Mouse (Mus musculus) limb, embryonic 15.5 days (tissue): Measurements from ENCODE around the gene Syt13. TPM values are rescaled to one million over a fixed set of nuclear protein-coding genes. Genes with fewer than 3 reads are reported as not detected.
A peak's percentile ranks its signal among the peaks of the same experiment; 100 is the strongest.

Experiments used
- ATAC-seq: fragments of 200-750 bp; cut with Nextera tagmentation; 2 replicates; pipeline ENCODE4 v1.8.0; 2017; ENCODE audit warnings: low read depth, moderate TSS enrichment; ENCODE audit not compliant: insufficient number of reproducible peaks, low FRiP score, low TSS enrichment
- H3K27ac ChIP-seq: fragments of 300-500 bp; sonication (generic); 2 replicates; pipeline ENCODE4 v1.5.1; 2015; ENCODE audit warnings: moderate library complexity, mild to moderate bottlenecking, inconsistent platforms
- H3K27me3 ChIP-seq: fragments of 300-500 bp; sonication (generic); 2 replicates; pipeline ENCODE4 v1.6.1; 2015; ENCODE audit warnings: inconsistent platforms
- H3K36me3 ChIP-seq: fragments of 300-500 bp; sonication (generic); 2 replicates; pipeline ENCODE4 v1.6.1; 2015; ENCODE audit warnings: inconsistent platforms
- H3K4me1 ChIP-seq: fragments of 300-500 bp; sonication (generic); 2 replicates; pipeline ENCODE4 v1.6.1; 2015; ENCODE audit warnings: inconsistent platforms
- H3K4me2 ChIP-seq: fragments of 300-500 bp; sonication (generic); 2 replicates; pipeline ENCODE4 v1.6.1; 2015; ENCODE audit warnings: mild to moderate bottlenecking, inconsistent platforms
- H3K4me3 ChIP-seq: fragments of 300-500 bp; sonication (generic); 2 replicates; pipeline ENCODE4 v1.5.1; 2015; ENCODE audit warnings: mild to moderate bottlenecking, inconsistent platforms
- H3K9ac ChIP-seq: fragments of 300-500 bp; sonication (generic); 2 replicates; pipeline ENCODE4 v1.6.1; 2015; ENCODE audit warnings: inconsistent platforms
- H3K9me3 ChIP-seq: fragments of 300-500 bp; sonication (generic); 2 replicates; pipeline ENCODE4 v1.6.1; 2016; ENCODE audit warnings: inconsistent platforms
- WGBS: fragments of 180-500 bp; shearing (Covaris S2); methylation state at CpG from one replicate; pipeline ENCODE4 v1.1.7; 2015; 5-methylcytosine and 5-hydroxymethylcytosine counted together
- polyA plus RNA-seq: library from polyadenylated mRNA; unstranded; fragments of >200 nt; fragmentation: Nextera tagmentation; extraction: Ambion mirVana; gene quantifications from 2 replicates; pipeline ENCODE4 v1.2.1, GENCODE M21; 2015

Gene Syt13
- polyA plus RNA-seq, 1 experiment from 2014 or later: 6.2 TPM

- Histone ChIP-seq H3K9me3 (no peaks in the 10 kb centered on the region), H3K27me3 (no peaks in the 10 kb centered on the region), H3K36me3 (peaks cover 49% of the 10 kb centered on the region), H3K4me2 (no peak overlapping the region), H3K4me3 (no peak overlapping the region), H3K9ac (no peak overlapping the region), H3K4me1 (peaks cover 24% of the 10 kb centered on the region), H3K27ac (no peak overlapping the region)
- no peak for ATAC-seq
- 74% methylated on average over 9 of the region's 9 CpGs for WGBS
Observed at GRCm38 (mm10) chr2:92971069-92971468, 56.2 kb downstream of the Syt13 start.

- Histone ChIP-seq H3K4me3 (no peak overlapping the region), H3K9ac (no peak overlapping the region), H3K4me1 (peaks cover 20% of the 10 kb centered on the region), H3K36me3 (peaks cover 54% of the 10 kb centered on the region), H3K27me3 (no peaks in the 10 kb centered on the region), H3K4me2 (no peak overlapping the region), H3K9me3 (no peaks in the 10 kb centered on the region), H3K27ac (no peak overlapping the region)
- WGBS: 88% methylated on average over 8 of the region's 8 CpGs
- no peak for ATAC-seq
Observed at GRCm38 (mm10) chr2:92971536-92971935, 56.6 kb downstream of the Syt13 start.

DNA sequence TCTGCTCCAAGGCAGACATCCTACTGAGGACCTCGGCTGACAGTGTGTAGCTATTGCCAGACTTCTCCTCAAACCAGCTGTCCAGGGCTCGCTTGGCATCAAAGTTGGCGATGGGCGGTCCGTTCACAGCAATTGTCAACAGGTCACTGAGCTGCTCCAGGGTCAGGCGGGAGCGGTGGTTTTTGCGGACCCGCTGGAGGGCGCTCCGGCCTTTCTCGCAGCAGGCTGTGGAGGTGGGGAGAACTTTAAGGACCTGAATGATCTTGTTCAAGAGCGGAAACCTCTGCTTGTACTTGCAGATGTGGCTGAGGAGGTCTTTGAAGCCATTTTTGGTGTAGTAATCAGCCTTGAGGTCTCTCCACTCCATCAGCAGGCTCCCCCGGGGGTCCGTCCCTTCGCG lies 57.2 kb downstream of the Syt13 start:
- Histone ChIP-seq H3K9me3 (no peaks in the 10 kb centered on the region), H3K4me2 (no peak overlapping the region), H3K27me3 (no peaks in the 10 kb centered on the region), H3K27ac (no peak overlapping the region), H3K4me3 (no peak overlapping the region), H3K9ac (no peak overlapping the region), H3K36me3 (peaks cover 59% of the 10 kb centered on the region), H3K4me1 (peaks cover 15% of the 10 kb centered on the region)
- ATAC-seq: no peak
- WGBS: 89% methylated on average over 17 of the region's 17 CpGs

GRCm38 (mm10) chr2:92973646-92974045 lies 58.7 kb downstream of the Syt13 start:
- WGBS: 92% methylated on average over 20 of the region's 20 CpGs
- peaks cover 70% of the 10 kb centered on the region for H3K36me3 ChIP-seq

GRCm38 (mm10) chr2:92975031-92975790 lies 60.3 kb downstream of the Syt13 start:
- Histone ChIP-seq H3K27ac (no peak overlapping the region), H3K4me3 (no peak overlapping the region), H3K36me3 (peaks cover 79% of the 10 kb centered on the region), H3K4me1 (no peaks in the 10 kb centered on the region), H3K9me3 (no peaks in the 10 kb centered on the region), H3K4me2 (no peak overlapping the region), H3K9ac (no peak overlapping the region), H3K27me3 (no peaks in the 10 kb centered on the region)
- ATAC-seq: no peak
- 78% methylated on average over 14 of the region's 14 CpGs for WGBS

More at GRCm38 (mm10) chr2:92973646-92974045, 58.7 kb downstream of the Syt13 start:
- no peak overlapping the region for H3K27ac ChIP-seq
- no peaks in the 10 kb centered on the region for H3K27me3 ChIP-seq
- no peak for ATAC-seq
- no peaks in the 10 kb centered on the region for H3K4me1 ChIP-seq
- no peak overlapping the region for H3K9ac ChIP-seq
- no peak overlapping the region for H3K4me2 ChIP-seq
- no peak overlapping the region for H3K4me3 ChIP-seq
- H3K9me3 ChIP-seq: no peaks in the 10 kb centered on the region

DNA sequence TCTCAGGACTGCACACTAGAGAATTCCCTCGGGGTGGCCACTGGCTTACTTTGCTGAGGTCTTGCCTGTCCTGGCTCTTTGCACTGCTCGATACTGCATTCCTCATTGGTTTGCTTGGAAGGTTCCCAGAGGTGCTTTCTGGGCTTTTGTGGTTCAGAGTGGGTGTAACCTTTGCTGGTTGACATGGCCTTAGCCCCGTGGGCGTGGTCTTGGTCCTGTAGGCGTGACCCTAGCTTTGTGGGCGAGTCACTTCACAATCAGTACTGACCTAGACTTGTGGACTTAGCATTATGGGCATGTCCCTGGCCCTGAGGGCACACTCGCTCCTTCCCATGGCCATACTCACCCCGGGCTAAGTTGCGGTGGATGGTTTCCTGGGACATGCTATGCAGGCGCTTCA lies 65.3 kb downstream of the Syt13 start:
- Histone ChIP-seq H3K27me3 (no peaks in the 10 kb centered on the region), H3K9me3 (no peaks in the 10 kb centered on the region), H3K4me2 (no peak overlapping the region), H3K9ac (no peak overlapping the region), H3K27ac (no peak overlapping the region), H3K36me3 (peaks cover 66% of the 10 kb centered on the region), H3K4me3 (no peak overlapping the region), H3K4me1 (0 out of 2 replicates have a peak, but pooled peaks cover 7% of the 10 kb centered on the region)
- WGBS: 89% methylated on average over 10 of the region's 10 CpGs
- no peak for ATAC-seq

GRCm38 (mm10) chr2:92982591-92983272 lies 67.8 kb downstream of the Syt13 start:
- Histone ChIP-seq H3K4me3 (no peak overlapping the region), H3K4me1 (peaks cover 15% of the 10 kb centered on the region), H3K36me3 (peaks cover 60% of the 10 kb centered on the region), H3K9ac (no peak overlapping the region), H3K27me3 (no peaks in the 10 kb centered on the region), H3K27ac (0 out of 2 replicates have a peak overlapping the region, but pooled peaks have one; percentile 0), H3K9me3 (no peaks in the 10 kb centered on the region), H3K4me2 (no peak overlapping the region)
- WGBS: 50% methylated on average over 8 of the region's 8 CpGs
- no peak for ATAC-seq

DNA sequence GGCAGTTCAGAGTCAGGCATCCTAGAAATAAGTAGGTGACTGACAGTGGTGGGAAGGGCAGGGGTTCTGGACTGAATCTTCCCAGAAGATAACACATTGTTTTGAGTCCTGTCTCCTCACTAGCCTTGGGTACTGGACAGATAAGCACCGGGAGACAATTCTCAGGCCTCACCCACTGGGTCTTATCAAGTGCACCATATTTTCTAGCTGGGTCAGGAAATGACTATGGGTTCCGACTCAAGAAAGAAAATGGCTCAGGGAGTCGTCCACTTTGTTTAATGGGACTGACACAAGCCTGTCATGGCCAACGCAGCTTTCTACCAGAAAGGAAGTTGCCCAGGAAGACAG lies 68.3 kb downstream of the Syt13 start:
- Histone ChIP-seq H3K4me2 (no peak overlapping the region), H3K4me1 (peaks cover 21% of the 10 kb centered on the region), H3K4me3 (no peak overlapping the region), H3K27me3 (no peaks in the 10 kb centered on the region), H3K9ac (no peak overlapping the region), H3K27ac (0 out of 2 replicates have a peak overlapping the region, but pooled peaks have one; percentile 0), H3K36me3 (peaks cover 59% of the 10 kb centered on the region), H3K9me3 (no peaks in the 10 kb centered on the region)
- no peak for ATAC-seq
- WGBS: 75% methylated on average over 4 of the region's 4 CpGs

GRCm38 (mm10) chr2:92984321-92985108 lies 69.6 kb downstream of the Syt13 start:
- H3K27me3 ChIP-seq: no peaks in the 10 kb centered on the region
- no peak for ATAC-seq
- H3K4me1 ChIP-seq: peaks cover 33% of the 10 kb centered on the region
- H3K4me3 ChIP-seq: no peak overlapping the region
- no peak overlapping the region for H3K4me2 ChIP-seq
- peaks cover 51% of the 10 kb centered on the region for H3K36me3 ChIP-seq
- no peak overlapping the region for H3K9ac ChIP-seq
- WGBS: 81% methylated on average over 7 of the region's 7 CpGs
- H3K9me3 ChIP-seq: no peaks in the 10 kb centered on the region
- no peak overlapping the region for H3K27ac ChIP-seq

- no peaks in the 10 kb centered on the region for H3K27me3 ChIP-seq
- whole genome bisulfite sequencing: 96% methylated on average over 2 of the region's 2 CpGs
- H3K4me2 ChIP-seq: no peak overlapping the region
- ATAC-seq: no peak
- peaks cover 33% of the 10 kb centered on the region for H3K4me1 ChIP-seq
- H3K9ac ChIP-seq: no peak overlapping the region
- no peak overlapping the region for H3K4me3 ChIP-seq
- no peak overlapping the region for H3K27ac ChIP-seq
- H3K36me3 ChIP-seq: peaks cover 48% of the 10 kb centered on the region
- H3K9me3 ChIP-seq: no peaks in the 10 kb centered on the region
Observed at GRCm38 (mm10) chr2:92985171-92985570, 70.3 kb downstream of the Syt13 start.

GRCm38 (mm10) chr2:92985600-92985999 lies 70.7 kb downstream of the Syt13 start:
- peaks cover 33% of the 10 kb centered on the region for H3K4me1 ChIP-seq
- no peak overlapping the region for H3K9ac ChIP-seq
- H3K36me3 ChIP-seq: peaks cover 43% of the 10 kb centered on the region
- no peak for ATAC-seq
- H3K27me3 ChIP-seq: no peaks in the 10 kb centered on the region
- 60% methylated on average over 5 of the region's 7 CpGs for WGBS
- no peak overlapping the region for H3K27ac ChIP-seq
- H3K4me2 ChIP-seq: no peak overlapping the region
- no peak overlapping the region for H3K4me3 ChIP-seq
- no peaks in the 10 kb centered on the region for H3K9me3 ChIP-seq
